Mouse (Mus musculus) MEL (cell line): ENCODE data around the gene Cited2.

Experiments
- CHD2 ChIP-seq: IDR thresholded peaks from 2 replicates; pipeline ENCODE4 v1.6.1; 2011; ENCODE audit warnings: low read length, improper control_type of control experiment
- CTCF ChIP-seq, 3 experiments: IDR thresholded peaks in 2 of 3; conservative IDR thresholded peaks in 1 of 3; 2 replicates each; pipeline ENCODE4 v1.5.1; 2011 to 2012; ENCODE audit warnings: low read length in 3 of 3, low read depth in 2 of 3, mild to moderate bottlenecking in 2 of 3, improper control_type of control experiment in 1 of 3, inconsistent platforms in 1 of 3, mixed read lengths in 1 of 3, moderate library complexity in 1 of 3; ENCODE audit not compliant: control insufficient read depth in 1 of 3, insufficient read depth in 1 of 3, poor library complexity in 1 of 3, severe bottlenecking in 1 of 3
- EP300 ChIP-seq, 2 experiments: IDR thresholded peaks; 2 replicates each; pipeline ENCODE4 v1.6.1; 2011; ENCODE audit warnings: improper control_type of control experiment in 2 of 2, low read length in 2 of 2, low read depth in 1 of 2, mild to moderate bottlenecking in 1 of 2
- MAX ChIP-seq: IDR thresholded peaks from 2 replicates; pipeline ENCODE4 v1.6.1; 2011; ENCODE audit warnings: low read length, improper control_type of control experiment
- MEF2A ChIP-seq: IDR thresholded peaks from 2 replicates; pipeline ENCODE4 v1.6.1; 2014; ENCODE audit warnings: low read depth, mild to moderate bottlenecking, inconsistent platforms, low read length, improper control_type of control experiment; ENCODE audit not compliant: poor library complexity, insufficient replicate concordance, severe bottlenecking; ENCODE audit errors: extremely low read depth
- POLR2A ChIP-seq, 2 experiments: IDR thresholded peaks; 2 replicates each; pipeline ENCODE4 v1.6.1; 2011 to 2012; ENCODE audit warnings: low read length in 2 of 2, mild to moderate bottlenecking in 2 of 2, control low read depth in 1 of 2, improper control_type of control experiment in 1 of 2, low read depth in 1 of 2, moderate library complexity in 1 of 2; ENCODE audit not compliant: control insufficient read depth in 1 of 2, insufficient read depth in 1 of 2, poor library complexity in 1 of 2
- POLR2AphosphoS2 ChIP-seq: IDR thresholded peaks from 2 replicates; pipeline ENCODE4 v1.6.1; 2011; ENCODE audit warnings: low read length, improper control_type of control experiment
- TAL1 ChIP-seq: IDR thresholded peaks from 2 replicates; pipeline ENCODE4 v1.6.1; 2012; ENCODE audit warnings: mild to moderate bottlenecking, inconsistent platforms, low read length, moderate library complexity, mixed read lengths
- TBP ChIP-seq: IDR thresholded peaks from 2 replicates; pipeline ENCODE4 v1.8.0; 2011; ENCODE audit warnings: low read depth, low read length, improper control_type of control experiment
- ZNF384 ChIP-seq: IDR thresholded peaks from 2 replicates; pipeline ENCODE4 v1.6.1; 2012; ENCODE audit warnings: low read depth, mild to moderate bottlenecking, inconsistent platforms, low read length, improper control_type of control experiment

- no peak for TF ChIP-seq TAL1
- TF ChIP-seq POLR2A (IDR thresholded peaks at IDR 0.05; ENCODE audit: control insufficient read depth in 1 of 2, insufficient read depth in 1 of 2, low read depth in 1 of 2, low read length in 2 of 2, poor library complexity in 1 of 2): no peak
- TF ChIP-seq EP300 (IDR thresholded peaks at IDR 0.05; ENCODE audit: low read depth in 1 of 2, low read length in 2 of 2): no peak
- TF ChIP-seq CTCF (IDR thresholded peaks at IDR 0.05 in 2 of 3, conservative IDR thresholded peaks at IDR 0.05 in 1 of 3; ENCODE audit: control insufficient read depth in 1 of 3, insufficient read depth in 1 of 3, low read depth in 2 of 3, low read length in 3 of 3, poor library complexity in 1 of 3, severe bottlenecking in 1 of 3): no peak
- no peak for TF ChIP-seq ZNF384
- TF ChIP-seq MEF2A: no peak
- no peak for TF ChIP-seq CHD2
- no peak for TF ChIP-seq MAX
- TF ChIP-seq TBP: no peak
- no peak for TF ChIP-seq POLR2AphosphoS2
Observed at GRCm38 (mm10) chr10:17728711-17729110, 5.7 kb downstream of the Cited2 start.
